Mouse (Mus musculus): ENCODE data around the gene Itln1. TPM values are rescaled to one million over a fixed set of nuclear protein-coding genes. Genes with fewer than 3 reads are reported as not detected.

Gene Itln1
- polyA plus RNA-seq, 1 experiment = not detected

DNA sequence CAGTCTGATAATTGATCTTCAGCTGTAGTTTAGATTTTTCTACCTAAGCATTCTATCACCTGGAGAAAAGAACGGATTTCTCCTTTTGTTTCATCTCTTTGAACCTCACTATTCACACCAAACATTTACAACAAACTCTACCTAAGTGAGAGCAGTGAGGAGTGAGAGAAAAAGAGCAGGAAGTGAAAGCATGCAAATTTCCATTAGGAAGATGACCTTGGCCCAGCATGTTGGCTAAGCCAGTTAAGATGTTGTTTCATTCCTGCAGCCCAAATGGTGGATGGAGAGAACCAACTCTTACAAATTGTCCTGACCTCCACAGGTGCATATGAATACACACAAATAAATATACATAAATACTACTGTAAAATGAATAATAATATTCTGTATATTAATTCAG lies 5.6 kb upstream of the Itln1 start:
- Histone ChIP-seq H3ac (ENCODE audit: control insufficient read depth, insufficient read length, low read depth) (no peak overlapping the region), H3K27me3 (ENCODE audit: control insufficient read depth, insufficient read depth, insufficient read length) (no peaks in the 10 kb centered on the region), H3K79me3 (ENCODE audit: low read depth) (no peaks in the 10 kb centered on the region), H3K79me2 (ENCODE audit: control insufficient read depth, insufficient read depth) (no peaks in the 10 kb centered on the region), H3K36me3 (ENCODE audit: control insufficient read depth, insufficient read depth) (no peaks in the 10 kb centered on the region), H3K4me3 (ENCODE audit: insufficient read depth, poor library complexity, severe bottlenecking) (no peak overlapping the region)
- no peak for TF ChIP-seq MAX (IDR thresholded peaks at IDR 0.05)
- TF ChIP-seq CTCF (IDR thresholded peaks at IDR 0.05; ENCODE audit: control insufficient read depth, insufficient read depth, insufficient read length) = no peak
- no peak for TF ChIP-seq FOSL1 (IDR thresholded peaks at IDR 0.05; ENCODE audit: insufficient read depth, low read length, poor library complexity, severe bottlenecking)
- no peak for TF ChIP-seq CEBPB (IDR thresholded peaks at IDR 0.05; ENCODE audit: low read depth)
- TF ChIP-seq MYOG (IDR thresholded peaks at IDR 0.05; ENCODE audit: control insufficient read depth, extremely low read depth, insufficient read length) = no peak
- TF ChIP-seq USF1 (IDR thresholded peaks at IDR 0.05; ENCODE audit: low read depth) = no peak

DNA sequence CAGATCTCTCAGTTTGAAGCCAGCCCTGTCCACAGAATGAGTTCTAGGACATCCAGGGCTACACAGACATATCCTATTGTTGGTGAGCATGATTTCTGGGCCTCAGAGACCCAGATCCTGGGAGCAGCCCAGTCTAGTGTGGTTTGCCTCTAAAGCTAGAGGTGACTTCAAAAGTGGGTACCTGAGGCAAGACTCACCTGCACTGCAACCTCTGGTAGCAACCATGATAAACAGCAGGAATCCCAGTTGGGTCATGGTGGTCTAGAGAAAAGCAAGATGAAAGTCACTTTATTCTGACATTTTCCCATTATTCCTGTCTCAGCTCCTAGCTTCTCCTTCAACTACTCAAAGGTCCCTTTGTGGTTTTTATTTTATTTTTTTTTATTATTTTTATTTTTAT lies 537 bp downstream of the Itln1 start:
- TF ChIP-seq CTCF (IDR thresholded peaks at IDR 0.05; ENCODE audit: control insufficient read depth, insufficient read depth, insufficient read length) (no peak), USF1 (IDR thresholded peaks at IDR 0.05; ENCODE audit: low read depth) (no peak), MYOD1 (IDR thresholded peaks at IDR 0.05; ENCODE audit: control insufficient read depth, insufficient read length, low read depth) (no peak), CEBPB (IDR thresholded peaks at IDR 0.05; ENCODE audit: low read depth) (no peak), FOSL1 (IDR thresholded peaks at IDR 0.05; ENCODE audit: insufficient read depth, low read length, poor library complexity, severe bottlenecking) (no peak)
- Histone ChIP-seq H3K36me3 (ENCODE audit: control insufficient read depth, insufficient read depth) (no peaks in the 10 kb centered on the region), H3K79me3 (ENCODE audit: low read depth) (no peaks in the 10 kb centered on the region), H3K27me3 (ENCODE audit: control insufficient read depth, insufficient read depth, insufficient read length) (no peaks in the 10 kb centered on the region), H3K79me2 (ENCODE audit: control insufficient read depth, insufficient read depth) (no peaks in the 10 kb centered on the region), H3K4me3 (ENCODE audit: insufficient read depth, poor library complexity, severe bottlenecking) (no peak overlapping the region), H3ac (ENCODE audit: control insufficient read depth, insufficient read length, low read depth) (no peak overlapping the region)

DNA sequence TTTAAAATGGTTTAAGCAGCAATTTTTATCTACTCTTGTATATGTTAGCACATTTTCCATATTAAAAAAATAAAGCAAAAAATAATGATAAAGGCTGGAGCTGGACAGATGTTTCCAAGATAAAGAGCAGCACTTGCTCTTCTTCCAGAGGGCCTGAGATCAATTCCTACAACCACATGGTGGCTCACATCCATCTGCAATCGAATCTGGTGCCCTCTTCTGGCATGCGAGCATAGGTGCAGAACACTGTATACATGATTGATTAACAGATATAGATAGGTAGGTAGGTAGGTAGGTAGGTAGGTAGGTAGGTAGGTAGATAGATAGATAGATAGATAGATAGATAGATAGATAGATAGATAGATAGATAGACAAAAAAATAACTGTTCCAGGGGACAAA lies 2.3 kb downstream of the Itln1 start:
- no peak for TF ChIP-seq CTCF (IDR thresholded peaks at IDR 0.05; ENCODE audit: control insufficient read depth, insufficient read depth, insufficient read length)
- TF ChIP-seq MYOG (IDR thresholded peaks at IDR 0.05; ENCODE audit: control insufficient read depth, extremely low read depth, insufficient read length) = no peak
- no peak for TF ChIP-seq CEBPB (IDR thresholded peaks at IDR 0.05; ENCODE audit: low read depth)
- TF ChIP-seq MAX (IDR thresholded peaks at IDR 0.05) = no peak
- TF ChIP-seq USF1 (IDR thresholded peaks at IDR 0.05; ENCODE audit: low read depth) = no peak
- no peak for TF ChIP-seq MYOD1 (IDR thresholded peaks at IDR 0.05; ENCODE audit: control insufficient read depth, insufficient read length, low read depth)
- no peak for TF ChIP-seq FOSL1 (IDR thresholded peaks at IDR 0.05; ENCODE audit: insufficient read depth, low read length, poor library complexity, severe bottlenecking)
- Histone ChIP-seq H3K36me3 (ENCODE audit: control insufficient read depth, insufficient read depth) (no peaks in the 10 kb centered on the region), H3K79me3 (ENCODE audit: low read depth) (no peaks in the 10 kb centered on the region), H3K4me3 (ENCODE audit: insufficient read depth, poor library complexity, severe bottlenecking) (no peak overlapping the region), H3K79me2 (ENCODE audit: control insufficient read depth, insufficient read depth) (no peaks in the 10 kb centered on the region), H3K27me3 (ENCODE audit: control insufficient read depth, insufficient read depth, insufficient read length) (no peaks in the 10 kb centered on the region), H3ac (ENCODE audit: control insufficient read depth, insufficient read length, low read depth) (no peak overlapping the region)

DNA sequence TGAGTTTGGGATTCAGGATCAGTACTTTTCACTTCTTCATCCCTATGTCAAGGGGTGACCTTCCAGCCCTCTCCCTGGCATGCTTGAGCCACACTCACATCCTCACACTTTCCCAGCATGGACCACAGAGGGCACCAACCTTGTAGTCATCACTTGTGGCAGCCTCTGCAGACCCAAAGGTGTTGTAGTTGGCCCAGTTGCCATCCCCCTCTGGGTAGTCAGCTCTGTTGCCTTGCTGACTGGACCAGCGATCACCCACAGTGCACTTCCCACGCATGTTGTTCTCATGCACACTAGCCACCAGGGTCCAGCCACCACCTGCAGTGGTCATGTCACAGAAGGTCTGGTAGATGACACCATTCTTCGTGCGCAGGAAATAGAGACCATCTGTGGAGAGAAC lies 3.7 kb downstream of the Itln1 start:
- Histone ChIP-seq H3K79me3 (ENCODE audit: low read depth) (no peaks in the 10 kb centered on the region), H3K36me3 (ENCODE audit: control insufficient read depth, insufficient read depth) (no peaks in the 10 kb centered on the region), H3K27me3 (ENCODE audit: control insufficient read depth, insufficient read depth, insufficient read length) (no peaks in the 10 kb centered on the region)

DNA sequence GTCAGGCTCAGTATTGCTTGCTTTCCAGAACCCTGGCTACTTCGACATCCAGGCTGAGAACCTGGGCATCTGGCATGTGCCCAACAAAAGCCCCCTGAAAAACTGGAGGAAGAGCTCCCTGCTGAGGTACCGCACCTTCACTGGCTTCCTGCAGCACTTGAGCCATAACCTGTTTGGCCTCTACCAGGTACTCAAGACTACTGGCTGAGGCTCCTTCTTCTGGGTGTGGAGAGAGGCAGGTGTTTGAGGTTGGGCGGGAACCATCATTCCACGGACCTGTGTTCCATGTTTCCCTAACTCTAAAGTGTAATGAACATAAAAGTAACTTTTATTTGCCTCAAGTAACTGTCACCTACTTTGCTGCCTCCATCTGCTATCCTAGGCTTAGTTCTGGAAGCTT lies 19.5 kb downstream of the Itln1 start:
- H3K36me3 ChIP-seq (ENCODE audit: control insufficient read depth, insufficient read depth) = no peaks in the 10 kb centered on the region
- H3K4me3 ChIP-seq (ENCODE audit: insufficient read depth, poor library complexity, severe bottlenecking) = no peak overlapping the region
- no peaks in the 10 kb centered on the region for H3K79me3 ChIP-seq (ENCODE audit: low read depth)
- H3K79me2 ChIP-seq (ENCODE audit: control insufficient read depth, insufficient read depth) = no peaks in the 10 kb centered on the region
- no peak overlapping the region for H3ac ChIP-seq (ENCODE audit: control insufficient read depth, insufficient read length, low read depth)
- TF ChIP-seq CTCF (IDR thresholded peaks at IDR 0.05; ENCODE audit: control insufficient read depth, insufficient read depth, insufficient read length) (no peak), MYOD1 (IDR thresholded peaks at IDR 0.05; ENCODE audit: control insufficient read depth, insufficient read length, low read depth) (no peak), CEBPB (IDR thresholded peaks at IDR 0.05; ENCODE audit: low read depth) (no peak), MAX (IDR thresholded peaks at IDR 0.05) (no peak), MYOG (IDR thresholded peaks at IDR 0.05; ENCODE audit: control insufficient read depth, extremely low read depth, insufficient read length) (no peak), USF1 (IDR thresholded peaks at IDR 0.05; ENCODE audit: low read depth) (no peak), FOSL1 (IDR thresholded peaks at IDR 0.05; ENCODE audit: insufficient read depth, low read length, poor library complexity, severe bottlenecking) (no peak)
- no peaks in the 10 kb centered on the region for H3K27me3 ChIP-seq (ENCODE audit: control insufficient read depth, insufficient read depth, insufficient read length)

More for the DNA sequence above, 3.7 kb downstream of the Itln1 start:
- H3K79me2 ChIP-seq (ENCODE audit: control insufficient read depth, insufficient read depth) = no peaks in the 10 kb centered on the region
- no peak overlapping the region for H3K4me3 ChIP-seq (ENCODE audit: insufficient read depth, poor library complexity, severe bottlenecking)
- TF ChIP-seq MYOD1 (IDR thresholded peaks at IDR 0.05; ENCODE audit: control insufficient read depth, insufficient read length, low read depth) (no peak), CEBPB (IDR thresholded peaks at IDR 0.05; ENCODE audit: low read depth) (no peak), MYOG (IDR thresholded peaks at IDR 0.05; ENCODE audit: control insufficient read depth, extremely low read depth, insufficient read length) (no peak), CTCF (IDR thresholded peaks at IDR 0.05; ENCODE audit: control insufficient read depth, insufficient read depth, insufficient read length) (no peak), FOSL1 (IDR thresholded peaks at IDR 0.05; ENCODE audit: insufficient read depth, low read length, poor library complexity, severe bottlenecking) (no peak), MAX (IDR thresholded peaks at IDR 0.05) (no peak), USF1 (IDR thresholded peaks at IDR 0.05; ENCODE audit: low read depth) (no peak)
- no peak overlapping the region for H3ac ChIP-seq (ENCODE audit: control insufficient read depth, insufficient read length, low read depth)

DNA sequence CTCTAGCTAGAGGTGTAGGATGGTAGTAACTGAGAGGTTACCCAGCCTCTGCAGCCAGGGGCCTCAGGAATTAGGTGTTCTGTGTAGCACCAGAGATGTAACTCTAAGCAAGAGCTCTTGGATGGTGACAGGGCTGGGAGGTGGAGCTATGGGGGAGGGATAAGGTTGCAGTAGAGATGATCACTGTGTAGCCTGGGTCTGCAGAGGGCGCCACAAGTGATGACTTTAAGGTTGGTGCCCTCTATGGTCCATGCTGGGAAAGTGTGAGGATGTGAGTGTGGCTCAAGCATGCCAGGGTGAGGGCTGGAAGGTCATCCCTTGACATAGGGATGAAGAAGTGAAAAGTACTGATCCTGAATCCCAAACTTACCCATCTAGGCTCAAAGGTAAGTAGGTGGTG lies 20.1 kb downstream of the Itln1 start:
- TF ChIP-seq MYOD1 (IDR thresholded peaks at IDR 0.05; ENCODE audit: control insufficient read depth, insufficient read length, low read depth) = no peak
- TF ChIP-seq MYOG (IDR thresholded peaks at IDR 0.05; ENCODE audit: control insufficient read depth, extremely low read depth, insufficient read length) = no peak
- TF ChIP-seq USF1 (IDR thresholded peaks at IDR 0.05; ENCODE audit: low read depth) = no peak
- no peak for TF ChIP-seq CEBPB (IDR thresholded peaks at IDR 0.05; ENCODE audit: low read depth)
- TF ChIP-seq MAX (IDR thresholded peaks at IDR 0.05) = no peak
- TF ChIP-seq FOSL1 (IDR thresholded peaks at IDR 0.05; ENCODE audit: insufficient read depth, low read length, poor library complexity, severe bottlenecking) = no peak
- TF ChIP-seq CTCF (IDR thresholded peaks at IDR 0.05; ENCODE audit: control insufficient read depth, insufficient read depth, insufficient read length) = no peak
- Histone ChIP-seq H3K79me3 (ENCODE audit: low read depth) (no peaks in the 10 kb centered on the region), H3K79me2 (ENCODE audit: control insufficient read depth, insufficient read depth) (no peaks in the 10 kb centered on the region), H3K36me3 (ENCODE audit: control insufficient read depth, insufficient read depth) (no peaks in the 10 kb centered on the region), H3K4me3 (ENCODE audit: insufficient read depth, poor library complexity, severe bottlenecking) (no peak overlapping the region), H3K27me3 (ENCODE audit: control insufficient read depth, insufficient read depth, insufficient read length) (no peaks in the 10 kb centered on the region), H3ac (ENCODE audit: control insufficient read depth, insufficient read length, low read depth) (no peak overlapping the region)
